Mouse (Mus musculus): Measurements from ENCODE around the gene Myo1e. TPM values are rescaled to one million over a fixed set of nuclear protein-coding genes. Genes with fewer than 3 reads are reported as not detected.

The Myo1e gene
- total and polyA plus RNA-seq, 3 experiments, result 82.3 to 186 (median 98.7) TPM

GRCm38 (mm10) chr9:70439959-70440358 lies 232.8 kb downstream of the Myo1e start:
- Histone ChIP-seq H3K36me3 (replicated peaks in 1 of 2; ENCODE audit: control insufficient read depth in 1 of 2, insufficient read depth in 1 of 2, low read length in 1 of 2) (peaks cover 56 to 72% of the 10 kb centered on the region in 2 experiments), H3K4me2 (ENCODE audit: insufficient read depth, low read depth, poor library complexity, severe bottlenecking) (no peak overlapping the region)
- in situ Hi-C loops (cut with MboI; ENCODE audit: low pct_ligation_motif_present, low pct_unique_long_range_greater_than_20kb, low sequenced_read_pairs), result no loop called here

GRCm38 (mm10) chr9:70449072-70449471 lies 241.9 kb downstream of the Myo1e start:
- H3K27me3 ChIP-seq (replicated peaks), result no peaks in the 10 kb centered on the region
- DNase-seq (ENCODE audit: extremely low read depth), result no peak
- in situ Hi-C loops (cut with MboI; ENCODE audit: low pct_ligation_motif_present, low pct_unique_long_range_greater_than_20kb, low sequenced_read_pairs) (no loop called here), dilution Hi-C loops (cut with MboI; ENCODE audit: extremely low pct_ligation_motif_present, extremely low pct_unique_long_range_greater_than_20kb, low sequenced_read_pairs) (no loop called here)
- H3K4me1 ChIP-seq (ENCODE audit: control insufficient read depth in 1 of 2, insufficient read depth in 2 of 2), result peaks cover 6 to 13% of the 10 kb centered on the region in 2 experiments
- no peak overlapping the region for H3K9ac ChIP-seq (ENCODE audit: insufficient read depth, low read depth)
- no peak overlapping the region for H3K27ac ChIP-seq (ENCODE audit: insufficient read depth, low read depth)
- peaks cover 32 to 73% of the 10 kb centered on the region in 2 experiments for H3K36me3 ChIP-seq (replicated peaks in 1 of 2; ENCODE audit: control insufficient read depth in 1 of 2, insufficient read depth in 1 of 2, low read length in 1 of 2)
- H3K4me2 ChIP-seq (ENCODE audit: insufficient read depth, low read depth, poor library complexity, severe bottlenecking), result no peak overlapping the region
- no peaks in the 10 kb centered on the region for H3K9me3 ChIP-seq (replicated peaks; ENCODE audit: low read length)
- TF ChIP-seq ZKSCAN1 (IDR thresholded peaks at IDR 0.05; ENCODE audit: borderline replicate concordance, low read depth, low read length), result peak; percentile 56
- no peak for TF ChIP-seq E2F4 (IDR thresholded peaks at IDR 0.05; ENCODE audit: insufficient replicate concordance, low read depth, low read length)
- no peak overlapping the region for H3K4me3 ChIP-seq (replicated peaks in 1 of 3; ENCODE audit: low read depth in 2 of 3, low read length in 2 of 3, poor library complexity in 1 of 3)
- no peaks in the 10 kb centered on the region; the same call in 1 of the 2 replicates for H3K79me2 ChIP-seq (replicated peaks; ENCODE audit: control insufficient read depth, extremely low read depth, insufficient read depth, poor library complexity, severe bottlenecking)

More at GRCm38 (mm10) chr9:70439959-70440358, 232.8 kb downstream of the Myo1e start:
- no peak overlapping the region for H3K4me3 ChIP-seq (replicated peaks in 1 of 3; ENCODE audit: low read depth in 2 of 3, low read length in 2 of 3, poor library complexity in 1 of 3)
- no peak for TF ChIP-seq CHD2 (IDR thresholded peaks at IDR 0.05; ENCODE audit: low read length)
- TF ChIP-seq POLR2AphosphoS2 (IDR thresholded peaks at IDR 0.05; ENCODE audit: low read depth, low read length), result no peak
- TF ChIP-seq POLR2A (IDR thresholded peaks at IDR 0.05; ENCODE audit: low read depth, low read length), result no peak
- no peak for DNase-seq (ENCODE audit: extremely low read depth)
- no peaks in the 10 kb centered on the region for H3K79me2 ChIP-seq (replicated peaks; ENCODE audit: control insufficient read depth, extremely low read depth, insufficient read depth, poor library complexity, severe bottlenecking)
- H3K27me3 ChIP-seq (replicated peaks), result no peaks in the 10 kb centered on the region
- dilution Hi-C loops (cut with MboI; ENCODE audit: extremely low pct_ligation_motif_present, extremely low pct_unique_long_range_greater_than_20kb, low sequenced_read_pairs), result no loop called here
- no peak overlapping the region for H3K27ac ChIP-seq (ENCODE audit: insufficient read depth, low read depth)
- no peak overlapping the region for H3K9ac ChIP-seq (ENCODE audit: insufficient read depth, low read depth)
- no peaks in the 10 kb centered on the region for H3K9me3 ChIP-seq (replicated peaks; ENCODE audit: low read length)
- no peaks in the 10 kb centered on the region for H3K4me1 ChIP-seq (ENCODE audit: control insufficient read depth in 1 of 2, insufficient read depth in 2 of 2)

Other genes with a start within 250 kb of the Myo1e start
- 54.3 and 67.5 TPM in 2 replicates for gene Bnip2, start 217.9 kb upstream of the Myo1e start, total RNA-seq (2012; rRNA removed)
- gene Bnip2, start 217.9 kb upstream of the Myo1e start, total RNA-seq (2014; rRNA removed), result 104 and 117 TPM in 2 replicates
- 88.1 and 89.7 TPM in 2 replicates for gene Bnip2, start 217.9 kb upstream of the Myo1e start, polyA plus RNA-seq (2012; ENCODE audit: insufficient read length, low read depth)
- 51.1 and 65.5 TPM in 2 replicates for gene Gtf2a2, start 194.8 kb upstream of the Myo1e start, total RNA-seq (2012; rRNA removed)
- gene Gtf2a2, start 194.8 kb upstream of the Myo1e start, total RNA-seq (2014; rRNA removed), result 156 and 179 TPM in 2 replicates
- 94.2 and 109 TPM in 2 replicates for gene Gtf2a2, start 194.8 kb upstream of the Myo1e start, polyA plus RNA-seq (2012; ENCODE audit: insufficient read length, low read depth)
- gene Gcnt3, start 169.3 kb upstream of the Myo1e start, total RNA-seq (2012; rRNA removed), result 0.04 TPM in 1 of 2 replicates, not detected in the other
- gene Gcnt3, start 169.3 kb upstream of the Myo1e start, total RNA-seq (2014; rRNA removed), result 0.04 TPM in 1 of 2 replicates, not detected in the other
- not detected in 2 replicates for gene Gcnt3, start 169.3 kb upstream of the Myo1e start, polyA plus RNA-seq (2012; ENCODE audit: insufficient read length, low read depth)
- 0.04 and 0.13 TPM in 2 replicates for gene Fam81a, start 64.8 kb upstream of the Myo1e start, total RNA-seq (2012; rRNA removed)
- gene Fam81a, start 64.8 kb upstream of the Myo1e start, total RNA-seq (2014; rRNA removed), result 0.09 TPM in 1 of 2 replicates, not detected in the other
- not detected in 2 replicates for gene Fam81a, start 64.8 kb upstream of the Myo1e start, polyA plus RNA-seq (2012; ENCODE audit: insufficient read length, low read depth)
- gene Ccnb2, start 214.2 kb downstream of the Myo1e start, total RNA-seq (2012; rRNA removed), result 102 and 104 TPM in 2 replicates
- 130 and 138 TPM in 2 replicates for gene Ccnb2, start 214.2 kb downstream of the Myo1e start, total RNA-seq (2014; rRNA removed)
- gene Ccnb2, start 214.2 kb downstream of the Myo1e start, polyA plus RNA-seq (2012; ENCODE audit: insufficient read length, low read depth), result 74.2 and 83.9 TPM in 2 replicates